Mouse (Mus musculus) ES-E14 (cell line): ENCODE measurements around the gene Naga.

Experiments used
- HCFC1 ChIP-seq: IDR thresholded peaks from 2 replicates; pipeline ENCODE4 v1.6.1; 2012; ENCODE audit warnings: low read length, inconsistent platforms, borderline replicate concordance; ENCODE audit not compliant: insufficient read depth
- MAFK ChIP-seq: IDR thresholded peaks from 2 replicates; pipeline ENCODE4 v1.6.1; 2014; ENCODE audit warnings: mild to moderate bottlenecking, low read depth, low read length, inconsistent platforms; ENCODE audit not compliant: insufficient read depth

- TF ChIP-seq MAFK (no peak), HCFC1 (no peak)
Measured at GRCm38 (mm10) chr15:82294059-82294458, 44.7 kb downstream of the Naga start.
